Mouse (Mus musculus) thymus, adult 2 months (tissue): ENCODE measurements around the gene Gng12. TPM values are rescaled to one million over a fixed set of nuclear protein-coding genes. Genes with fewer than 3 reads are reported as not detected.

Experiments used
- DNase-seq: peaks from one replicate; pipeline ENCODE4 v3.0.0; 2021
- H3K27ac ChIP-seq: fragments of 200-500 bp; 2 replicates; pipeline ENCODE4 v1.5.1; 2012; ENCODE audit warnings: low read length, control low read depth; ENCODE audit not compliant: control insufficient read depth, insufficient read depth
- H3K27me3 ChIP-seq: fragments of 200-500 bp; 2 replicates; pipeline ENCODE4 v1.6.1; 2012; ENCODE audit warnings: mild to moderate bottlenecking, low read length, moderate library complexity, mixed read lengths; ENCODE audit not compliant: control insufficient read depth, insufficient read depth
- H3K36me3 ChIP-seq: fragments of 200-500 bp; 2 replicates; pipeline ENCODE4 v1.6.1; 2012; ENCODE audit warnings: mild to moderate bottlenecking, low read length, moderate library complexity; ENCODE audit not compliant: control insufficient read depth, insufficient read depth
- H3K4me1 ChIP-seq: fragments of 200-500 bp; replicated peaks from 2 replicates; pipeline ENCODE4 v1.6.1; 2012; ENCODE audit warnings: low read length; ENCODE audit not compliant: control insufficient read depth, insufficient read depth
- H3K4me3 ChIP-seq: fragments of 200-500 bp; 2 replicates; pipeline ENCODE4 v1.5.1; 2012; ENCODE audit warnings: mild to moderate bottlenecking, low read length, control low read depth, moderate library complexity; ENCODE audit not compliant: control insufficient read depth, insufficient read depth
- CTCF ChIP-seq: fragments of 200-500 bp; IDR thresholded peaks from 2 replicates; pipeline ENCODE4 v1.5.1; 2012; ENCODE audit warnings: mild to moderate bottlenecking, control low read depth, low read length, moderate library complexity, borderline replicate concordance; ENCODE audit not compliant: control insufficient read depth, poor library complexity, insufficient read depth; ENCODE audit errors: extremely low read depth
- POLR2A ChIP-seq: fragments of 200-500 bp; IDR thresholded peaks from 2 replicates; pipeline ENCODE4 v1.6.1; 2012; ENCODE audit warnings: mild to moderate bottlenecking, low read length, control low read depth, moderate library complexity; ENCODE audit not compliant: control insufficient read depth, poor library complexity, insufficient read depth; ENCODE audit errors: extremely low read depth
- WGBS: fragments of 180-500 bp; shearing (Covaris S2); methylation state at CpG from one replicate; pipeline ENCODE4 v1.1.7; 2018; 5-methylcytosine and 5-hydroxymethylcytosine counted together
- polyA plus RNA-seq: library from polyadenylated mRNA; depleted of rRNA; stranded (reverse); fragments of >200 nt; gene quantifications from 2 replicates; pipeline ENCODE4 v1.2.3, GENCODE M21; 2012

Gng12 gene
- polyA plus RNA-seq, 1 experiment, result 10.8 TPM

DNA sequence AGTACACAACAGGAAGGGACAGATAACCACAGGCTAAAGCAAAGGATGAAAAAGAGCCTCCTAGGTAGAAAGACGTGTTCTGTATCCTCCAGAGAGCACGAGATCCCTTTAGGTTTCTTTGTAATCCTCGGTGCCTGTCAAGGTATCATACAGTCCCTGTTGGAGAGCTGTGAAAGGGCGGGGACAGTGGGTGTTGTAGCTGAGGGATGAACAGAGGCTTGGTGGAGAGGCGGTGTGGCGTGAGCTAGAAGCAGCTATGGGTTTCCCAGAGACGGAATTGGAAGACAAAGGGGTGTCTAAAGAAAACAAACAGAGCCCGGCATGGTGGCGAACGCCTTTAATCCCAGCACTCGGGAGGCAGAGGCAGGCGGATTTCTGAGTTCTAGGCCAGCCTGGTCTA is 89.9 kb downstream of the Gng12 start:
- Histone ChIP-seq H3K36me3 (no peaks in the 10 kb centered on the region), H3K27me3 (no peaks in the 10 kb centered on the region), H3K27ac (no peak overlapping the region), H3K4me3 (no peak overlapping the region), H3K4me1 (peaks cover 3% of the 10 kb centered on the region)
- DNase-seq, result no peak
- TF ChIP-seq CTCF (no peak), POLR2A (no peak)
- WGBS, result 98% methylated on average over 12 of the region's 12 CpGs

DNA sequence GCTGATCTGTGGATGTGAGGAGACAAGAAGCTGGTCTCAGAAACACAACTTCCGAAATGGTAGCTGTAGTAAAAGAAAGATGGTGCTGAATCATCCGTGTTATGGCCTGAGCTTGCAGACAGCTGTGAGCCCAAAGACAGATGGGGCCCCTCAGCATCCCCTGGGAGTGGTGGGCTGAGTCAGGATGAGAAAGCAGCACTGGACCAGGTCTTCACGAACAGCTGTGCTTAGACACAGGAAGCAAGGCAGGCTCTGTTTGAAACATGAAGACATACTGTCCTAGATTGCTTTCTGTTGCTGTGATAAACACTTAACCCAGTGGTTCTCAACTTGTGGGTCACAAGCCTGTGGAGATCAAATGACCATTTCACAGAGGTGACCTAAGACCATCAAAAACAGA is 91.4 kb downstream of the Gng12 start:
- 62% methylated on average over 3 of the region's 3 CpGs for WGBS
- Histone ChIP-seq H3K27me3 (no peaks in the 10 kb centered on the region), H3K27ac (no peak overlapping the region), H3K4me3 (no peak overlapping the region), H3K36me3 (no peaks in the 10 kb centered on the region), H3K4me1 (peaks cover 3% of the 10 kb centered on the region)
- TF ChIP-seq POLR2A, result no peak
- TF ChIP-seq CTCF, result no peak
- peak; percentile 29 for DNase-seq

- 97% methylated on average over 9 of the region's 9 CpGs for WGBS
- TF ChIP-seq POLR2A, result no peak
- TF ChIP-seq CTCF, result no peak
- Histone ChIP-seq H3K27ac (no peak overlapping the region), H3K4me1 (peaks cover 3% of the 10 kb centered on the region), H3K36me3 (no peaks in the 10 kb centered on the region), H3K27me3 (no peaks in the 10 kb centered on the region), H3K4me3 (no peak overlapping the region)
- no peak for DNase-seq
Measured at GRCm38 (mm10) chr6:66988363-66988762, 92.2 kb downstream of the Gng12 start.

DNA sequence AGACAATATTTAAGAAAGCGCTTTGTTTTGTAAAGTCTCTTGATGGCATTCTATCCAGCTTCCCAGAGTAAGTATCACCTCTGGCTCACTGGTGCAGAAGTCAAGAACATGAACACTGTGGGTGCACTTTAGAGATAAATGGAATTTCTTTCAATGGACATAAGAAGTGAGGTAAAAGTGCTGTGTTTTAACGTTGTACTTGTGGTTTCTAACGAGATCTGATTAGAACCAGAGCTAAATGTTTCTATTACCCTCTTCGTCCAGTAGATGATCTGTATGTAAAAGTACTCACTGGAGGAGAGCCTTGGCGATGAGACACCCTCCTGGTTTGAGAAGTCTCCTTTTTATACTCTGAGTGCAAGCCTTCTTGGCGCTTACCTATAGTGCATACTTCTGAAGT is 92.8 kb downstream of the Gng12 start:
- no peak overlapping the region for H3K27ac ChIP-seq
- peaks cover 3% of the 10 kb centered on the region for H3K4me1 ChIP-seq
- WGBS, result 86% methylated on average over 6 of the region's 6 CpGs

DNA sequence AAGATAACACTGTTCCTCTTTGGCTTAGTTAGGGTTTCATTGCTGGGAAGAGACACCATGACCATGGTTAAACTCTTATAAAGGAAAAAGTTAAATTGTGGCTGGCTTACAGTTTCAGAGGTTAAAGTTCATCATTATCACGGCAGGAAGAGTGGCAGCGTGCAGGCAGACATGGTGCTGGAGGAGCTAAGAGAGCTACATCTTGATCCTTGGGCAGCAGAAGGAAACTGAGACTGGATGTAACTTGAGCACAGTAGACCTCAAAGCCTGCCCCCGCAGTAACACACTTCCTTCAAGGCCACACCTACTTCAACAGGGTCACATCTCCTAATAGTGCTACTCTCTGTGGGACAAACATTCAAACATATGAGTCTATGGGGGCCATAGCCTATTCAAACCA is 93.3 kb downstream of the Gng12 start:
- Histone ChIP-seq H3K36me3 (no peaks in the 10 kb centered on the region), H3K4me1 (peaks cover 3% of the 10 kb centered on the region), H3K4me3 (no peak overlapping the region), H3K27me3 (no peaks in the 10 kb centered on the region), H3K27ac (no peak overlapping the region)
- no peak for DNase-seq
- TF ChIP-seq POLR2A, result no peak
- 59% methylated on average over 3 of the region's 3 CpGs for WGBS

More for the DNA sequence above, 92.8 kb downstream of the Gng12 start:
- H3K27me3 ChIP-seq, result no peaks in the 10 kb centered on the region
- TF ChIP-seq POLR2A (no peak), CTCF (no peak)
- no peaks in the 10 kb centered on the region for H3K36me3 ChIP-seq
- H3K4me3 ChIP-seq, result no peak overlapping the region
- DNase-seq, result no peak

DNA sequence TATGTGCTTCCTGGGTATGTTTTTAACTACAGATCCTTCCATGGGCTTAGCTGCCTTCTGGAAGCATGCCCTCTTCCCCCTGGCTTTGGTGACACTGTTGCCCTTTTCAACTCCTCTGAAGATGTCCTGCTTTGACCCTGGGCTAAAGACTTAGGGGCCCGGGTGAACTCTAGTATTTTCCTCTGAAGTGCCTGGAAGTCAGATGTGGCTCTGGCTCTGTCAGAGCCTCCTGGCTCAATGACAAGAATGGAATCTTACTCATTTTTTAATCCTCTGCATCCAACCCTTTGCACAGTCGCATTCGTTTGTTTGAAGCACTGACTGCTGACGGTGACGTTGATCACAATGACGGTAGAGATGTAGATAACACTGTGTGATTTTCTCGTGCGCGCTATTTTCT is 96.0 kb downstream of the Gng12 start:
- no peak overlapping the region for H3K27ac ChIP-seq
- no peak for DNase-seq

DNA sequence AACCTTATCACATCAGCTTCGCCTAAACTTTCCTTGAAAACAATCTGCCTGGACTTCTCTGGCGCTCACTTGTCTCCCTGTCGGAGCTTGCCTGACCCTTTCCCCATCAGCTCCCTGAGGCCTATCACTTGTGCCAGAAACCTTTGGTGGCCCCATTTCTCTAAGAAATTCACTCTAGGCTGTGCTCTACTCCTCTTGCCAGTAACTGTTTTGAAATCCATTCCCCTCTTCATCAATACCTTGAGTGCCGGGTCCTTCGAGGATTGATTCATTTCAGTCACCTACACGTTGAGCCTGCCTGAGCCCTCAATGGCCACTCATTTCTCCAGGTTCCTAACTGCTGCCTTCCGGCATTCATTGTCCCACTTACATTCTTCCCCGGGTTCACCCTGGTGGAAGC is 96.6 kb downstream of the Gng12 start:
- Histone ChIP-seq H3K27me3 (no peaks in the 10 kb centered on the region), H3K4me1 (no peaks in the 10 kb centered on the region), H3K4me3 (no peak overlapping the region), H3K27ac (no peak overlapping the region), H3K36me3 (no peaks in the 10 kb centered on the region)
- 93% methylated on average over 8 of the region's 8 CpGs for WGBS
- no peak for TF ChIP-seq CTCF
- no peak for TF ChIP-seq POLR2A
- no peak for DNase-seq

More for the DNA sequence above, 96.0 kb downstream of the Gng12 start:
- 91% methylated on average over 9 of the region's 9 CpGs for WGBS
- Histone ChIP-seq H3K4me3 (no peak overlapping the region), H3K36me3 (no peaks in the 10 kb centered on the region), H3K27me3 (no peaks in the 10 kb centered on the region), H3K4me1 (peaks cover 3% of the 10 kb centered on the region)
- TF ChIP-seq POLR2A, result no peak
- no peak for TF ChIP-seq CTCF
